In genomic region chr2:131105061-131105460, GRCm38 (mm10) we compare ENCODE assay signal across 39 mouse cellular contexts. TPM values are rescaled to one million over a fixed set of nuclear protein-coding genes. Genes with fewer than 3 reads are reported as not detected.
"Had no signal": no experiment of that assay in that cellular context is flagged by ENCODE, and none has a peak within 500 bp of the region (broad histone marks: within the 10 kb centered on the region; RNA-seq: fewer than 3 reads in every experiment).

No protein-coding gene starts in this region.

RNA-seq across cellular contexts. Expression of gene Siglec1, which starts 18.5 kb away (rescaled TPM):
- total RNA-seq: monocyte, adult 5-6 weeks had no signal
- polyA plus RNA-seq: myocyte had no signal

RNA-seq across cellular contexts. Expression of gene Hspa12b, which starts 22.0 kb away (rescaled TPM):
- total RNA-seq: megakaryocyte, adult 5-6 weeks; monocyte, adult 5-6 weeks had no signal

RNA-seq across cellular contexts. Expression of gene Gm11037, which starts 28.2 kb away (rescaled TPM):
- total RNA-seq: left cerebral cortex, postnatal 10 days; left cerebral cortex, postnatal 14 days; left cerebral cortex, postnatal 25 days; left cerebral cortex, postnatal 36 days; left cerebral cortex, postnatal 4 days; liver, adult 2 months; megakaryocyte progenitor cell, adult 5-6 weeks; megakaryocyte, adult 5-6 weeks; megakaryocyte-erythroid progenitor cell, adult 5-6 weeks; midbrain, postnatal 0 days; monocyte, adult 5-6 weeks had no signal
- polyA plus RNA-seq: limb, embryonic 10.5 days; limb, embryonic 11.5 days; limb, embryonic 12.5 days; limb, embryonic 13.5 days; limb, embryonic 14.5 days; limb, embryonic 15.5 days; liver, adult 2 months; liver, embryonic 11.5 days; liver, embryonic 12.5 days; liver, embryonic 13.5 days; liver, embryonic 14.5 days; liver, embryonic 15.5 days; liver, embryonic 16.5 days; liver, postnatal 0 days; lung, adult 2 months; lung, embryonic 14.5 days; lung, embryonic 15.5 days; lung, embryonic 16.5 days; lung, postnatal 0 days; macrophage; midbrain, embryonic 10.5 days; midbrain, embryonic 11.5 days; midbrain, embryonic 12.5 days; midbrain, embryonic 13.5 days; midbrain, embryonic 14.5 days; midbrain, embryonic 15.5 days; midbrain, embryonic 16.5 days; midbrain, postnatal 0 days; myocyte; neural tube, embryonic 11.5 days had no signal

RNA-seq across cellular contexts. Expression of gene Adam33, which starts 41.4 kb away (rescaled TPM):
- total RNA-seq: megakaryocyte progenitor cell, adult 5-6 weeks; monocyte, adult 5-6 weeks had no signal
